ENCODE assay signal across 26 mouse cellular contexts in genomic region chr1:91866001-91866400, GRCm38 (mm10).
A peak's percentile ranks its signal among the peaks of the same experiment; 100 is the strongest.
DNase-seq lines count a peak whose midpoint lies in the region; ATAC-seq lines count a peak whose summit lies in the region.
"Had no signal": no experiment of that assay in that cellular context is flagged by ENCODE, and none has a peak within 500 bp of the region (broad histone marks: within the 10 kb centered on the region; RNA-seq: fewer than 3 reads in every experiment).

No protein-coding gene starts in this region.

- WGBS in forebrain, embryonic 11.5 days, result 78% methylated on average over 2 of the region's 2 CpGs
- WGBS in forebrain, embryonic 12.5 days, result 72% methylated on average over 2 of the region's 2 CpGs

- no peaks in the 10 kb centered on the region for H3K36me3 ChIP-seq in forebrain, embryonic 11.5 days (ENCODE audit: control insufficient read depth, insufficient read depth, low read length)
- no peaks in the 10 kb centered on the region for H3K36me3 ChIP-seq in forebrain, embryonic 12.5 days (replicated peaks)
- H3K36me3 ChIP-seq: embryonic facial prominence, embryonic 13.5 days; embryonic facial prominence, embryonic 15.5 days; forebrain, embryonic 10.5 days; G1E had no signal

- H3K9me3 ChIP-seq in forebrain, embryonic 11.5 days (ENCODE audit: control insufficient read depth, low read length), result no peaks in the 10 kb centered on the region
- H3K9me3 ChIP-seq in forebrain, embryonic 12.5 days, result no peaks in the 10 kb centered on the region
- H3K9me3 ChIP-seq: embryonic facial prominence, embryonic 13.5 days; embryonic facial prominence, embryonic 15.5 days; forebrain, embryonic 10.5 days; G1E had no signal

- intact Hi-C loops in heart, postnatal 36 days (cut with DNase I), result no loop called here

- ATAC-seq in forebrain, embryonic 11.5 days (replicated peaks; ENCODE audit: low FRiP score), result no peak
- no peak for ATAC-seq in forebrain, embryonic 12.5 days (ENCODE audit: low FRiP score)
- ATAC-seq: activated CD4-positive, CD25-positive, alpha-beta regulatory T cell, adult 4 months; CD4-positive, CD25-positive, alpha-beta regulatory T cell, adult 4 months; forebrain, embryonic 14.5 days; forebrain, embryonic 16.5 days; Patski had no signal

- no peak overlapping the region for H3K4me2 ChIP-seq in forebrain, embryonic 11.5 days (ENCODE audit: low read depth, low read length, severe bottlenecking)
- no peak overlapping the region for H3K4me2 ChIP-seq in forebrain, embryonic 12.5 days
- H3K4me2 ChIP-seq: embryonic facial prominence, embryonic 13.5 days; embryonic facial prominence, embryonic 15.5 days had no signal

- H3K4me1 ChIP-seq in forebrain, embryonic 11.5 days (replicated peaks; ENCODE audit: control insufficient read depth, insufficient read depth, low read length), result no peaks in the 10 kb centered on the region
- no peaks in the 10 kb centered on the region for H3K4me1 ChIP-seq in forebrain, embryonic 12.5 days
- H3K4me1 ChIP-seq: embryonic facial prominence, embryonic 15.5 days had no signal

- no peak overlapping the region for H3K4me3 ChIP-seq in forebrain, embryonic 11.5 days (ENCODE audit: low read depth, low read length)
- no peak overlapping the region for H3K4me3 ChIP-seq in forebrain, embryonic 12.5 days (replicated peaks)
- H3K4me3 ChIP-seq: embryonic facial prominence, embryonic 13.5 days; embryonic facial prominence, embryonic 15.5 days; erythroblast, embryonic 14.5 days; forebrain, embryonic 10.5 days had no signal

- peak; percentile 23 for DNase-seq in forebrain, embryonic 11.5 days (ENCODE audit: low spot score)
- DNase-seq in heart, adult 11 months, result peak; percentile 37
- DNase-seq in heart, postnatal 36 days, result no peak
- peak; percentile 60 for DNase-seq in brain, adult 2 months (ENCODE audit: low read depth, low spot score)
- DNase-seq: adrenal gland, adult 8-10 months; adrenal gland, postnatal 14 days; adrenal gland, postnatal 36 days; B cell, adult 2 months; cerebellum, adult 11 months; cerebellum, adult 18-20 months; cerebellum, adult 8-10 months; cerebellum, adult 9-11 months; cerebellum, postnatal 14 days; cerebellum, postnatal 36 days; embryo, embryonic 11 days had no signal

- H3K27me3 ChIP-seq in forebrain, embryonic 11.5 days (ENCODE audit: control insufficient read depth, insufficient read depth, low read length), result no peaks in the 10 kb centered on the region
- no peaks in the 10 kb centered on the region for H3K27me3 ChIP-seq in forebrain, embryonic 12.5 days
- H3K27me3 ChIP-seq: embryonic facial prominence, embryonic 13.5 days; embryonic facial prominence, embryonic 15.5 days had no signal

- H3K9ac ChIP-seq in forebrain, embryonic 11.5 days (ENCODE audit: low read length), result no peak overlapping the region
- no peak overlapping the region for H3K9ac ChIP-seq in forebrain, embryonic 12.5 days
- H3K9ac ChIP-seq: embryonic facial prominence, embryonic 13.5 days; embryonic facial prominence, embryonic 15.5 days had no signal

- no peak overlapping the region for H3K27ac ChIP-seq in forebrain, embryonic 11.5 days (ENCODE audit: low read depth, low read length)
- no peak overlapping the region for H3K27ac ChIP-seq in forebrain, embryonic 12.5 days
- H3K27ac ChIP-seq: embryonic facial prominence, embryonic 13.5 days; embryonic facial prominence, embryonic 15.5 days; forebrain, embryonic 10.5 days had no signal

Comparison
In these comparisons a context has a peak if more than half of its experiments do, and no peak if none do; other contexts are left out.
1. DNase-seq: peak in forebrain, embryonic 11.5 days (single experiment), heart, adult 11 months (single experiment) and brain, adult 2 months (single experiment); none in heart, postnatal 36 days (0 of 2).